Mouse (Mus musculus) myocyte (in vitro differentiated cells): Measurements from ENCODE around the gene Dusp11.

Experiments
- CEBPB ChIP-seq: IDR thresholded peaks from 2 replicates; pipeline ENCODE4 v1.6.1; 2011; ENCODE audit warnings: mild to moderate bottlenecking, moderate library complexity; ENCODE audit not compliant: poor library complexity, insufficient read depth, severe bottlenecking
- E2F4 ChIP-seq: IDR thresholded peaks from one replicate; pipeline ENCODE4 v1.6.1; 2011; ENCODE audit warnings: mild to moderate bottlenecking, control low read depth, moderate library complexity; ENCODE audit not compliant: insufficient read depth
- MAX ChIP-seq: IDR thresholded peaks from one replicate; pipeline ENCODE4 v1.6.1; 2011; ENCODE audit warnings: low read depth, mild to moderate bottlenecking, control low read depth
- MYOD1 ChIP-seq, 3 experiments: IDR thresholded peaks; one replicate each; pipeline ENCODE4 v1.6.1; 2011; ENCODE audit warnings: control low read depth in 2 of 3, low read depth in 2 of 3, mild to moderate bottlenecking in 2 of 3, moderate library complexity in 1 of 3; ENCODE audit not compliant: insufficient read length in 2 of 3, control insufficient read depth in 1 of 3
- MYOG ChIP-seq, 3 experiments: IDR thresholded peaks; one replicate each; pipeline ENCODE4 v1.6.1; 2011; ENCODE audit warnings: control low read depth in 2 of 3, low read depth in 2 of 3, mild to moderate bottlenecking in 2 of 3; ENCODE audit not compliant: insufficient read length in 2 of 3, control insufficient read depth in 1 of 3, insufficient read depth in 1 of 3
- POLR2A ChIP-seq: IDR thresholded peaks from one replicate; pipeline ENCODE4 v1.6.1; 2011; ENCODE audit warnings: low read depth, mild to moderate bottlenecking, control low read depth, moderate library complexity; ENCODE audit not compliant: insufficient read length
- POLR2AphosphoS2 ChIP-seq: IDR thresholded peaks from one replicate; pipeline ENCODE4 v1.6.1; 2011; ENCODE audit warnings: low read depth, control low read depth; ENCODE audit not compliant: insufficient read length
- REST ChIP-seq: IDR thresholded peaks from one replicate; pipeline ENCODE4 v1.6.1; 2011; ENCODE audit warnings: mild to moderate bottlenecking, control low read depth, moderate library complexity; ENCODE audit not compliant: insufficient read depth, insufficient read length
- SRF ChIP-seq: IDR thresholded peaks from one replicate; pipeline ENCODE4 v1.6.1; 2011; ENCODE audit warnings: low read depth; ENCODE audit not compliant: control insufficient read depth, insufficient read length
- TCF12 ChIP-seq: IDR thresholded peaks from one replicate; pipeline ENCODE4 v1.6.1; 2011; ENCODE audit warnings: mild to moderate bottlenecking, control low read depth; ENCODE audit not compliant: poor library complexity, insufficient read depth, severe bottlenecking
- TCF3 ChIP-seq: IDR thresholded peaks from one replicate; pipeline ENCODE4 v1.6.1; 2011; ENCODE audit warnings: low read depth, control low read depth; ENCODE audit not compliant: insufficient read length
- USF1 ChIP-seq: IDR thresholded peaks from one replicate; pipeline ENCODE4 v1.6.1; 2011; ENCODE audit warnings: low read depth, mild to moderate bottlenecking, control low read depth, moderate library complexity

- TF ChIP-seq MYOG (IDR thresholded peaks at IDR 0.05; ENCODE audit: control insufficient read depth in 1 of 3, insufficient read depth in 1 of 3, insufficient read length in 2 of 3, low read depth in 2 of 3) (no peak), POLR2A (no peak), TCF12 (no peak), MAX (no peak), E2F4 (no peak), MYOD1 (IDR thresholded peaks at IDR 0.05; ENCODE audit: control insufficient read depth in 1 of 3, insufficient read length in 2 of 3, low read depth in 2 of 3) (no peak), USF1 (no peak), POLR2AphosphoS2 (no peak), CEBPB (no peak), SRF (no peak), REST (no peak), TCF3 (no peak)
Observed at GRCm38 (mm10) chr6:86009980-86010379, 48.5 kb upstream of the Dusp11 start.
